Mouse (Mus musculus) liver, embryonic 14 days (tissue): ENCODE measurements around the gene Gamt. TPM values are rescaled to one million over a fixed set of nuclear protein-coding genes. Genes with fewer than 3 reads are reported as not detected.

ENCODE experiments used
- polyA plus RNA-seq: library from polyadenylated mRNA; depleted of rRNA; stranded (reverse); fragments of >200 nt; gene quantifications from 2 replicates; pipeline ENCODE4 v1.2.3, GENCODE M21; 2012; rRNA removed

Gene Gamt
- 31.8 and 38.8 TPM in 2 replicates for polyA plus RNA-seq

GRCm38 (mm10) chr10:80260642-80261584 is at the start of gene Gamt, which contains the start of gene Dazap1:
TSS of gene Gamt (minus strand) at chr10:80261012.
TSS of gene Dazap1 (plus strand) at chr10:80261486.

DNA sequence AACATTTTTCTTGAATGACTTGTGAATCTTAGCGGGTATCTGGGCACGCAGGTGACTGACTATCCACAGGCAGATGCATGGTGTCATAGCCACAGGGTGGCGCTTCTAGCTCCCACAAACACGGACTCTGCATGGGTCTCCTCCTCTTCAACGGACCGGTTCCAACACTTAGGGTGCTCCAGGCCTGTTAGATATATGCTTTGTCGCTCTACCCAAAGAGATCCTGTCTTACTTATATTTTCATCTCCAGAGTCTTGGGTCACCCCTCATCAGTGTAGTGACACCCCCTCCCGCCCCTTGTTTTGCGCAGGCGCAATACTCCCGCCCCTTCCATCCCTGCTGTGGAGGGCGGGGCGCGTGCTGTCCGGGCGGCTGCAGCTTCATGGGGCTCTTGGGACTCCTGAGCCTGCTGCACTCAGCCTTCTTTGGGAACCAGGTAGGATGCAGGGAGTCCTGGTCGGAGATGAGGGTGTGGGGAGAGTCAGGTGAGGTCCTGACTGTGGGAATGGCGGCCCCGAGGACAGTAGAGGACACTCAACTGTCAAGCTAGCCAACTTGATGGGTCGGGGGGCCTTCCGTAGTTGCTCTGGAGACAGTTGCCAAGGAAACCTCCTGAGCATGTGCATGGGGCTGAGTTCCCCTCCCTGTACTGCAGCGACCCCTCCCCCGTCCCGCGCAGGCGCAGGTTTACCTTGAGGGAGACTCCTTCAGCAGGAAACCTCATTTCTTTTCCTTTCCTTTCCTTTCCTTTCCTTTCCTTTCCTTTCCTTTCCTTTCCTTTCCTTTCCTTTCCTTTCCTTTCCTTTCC is 35.0 kb upstream of the Gamt start, which contains the start of gene Apc2:
Gene Apc2 (plus strand): TSS at position 360 of the 808 bp plus-strand sequence.

DNA sequence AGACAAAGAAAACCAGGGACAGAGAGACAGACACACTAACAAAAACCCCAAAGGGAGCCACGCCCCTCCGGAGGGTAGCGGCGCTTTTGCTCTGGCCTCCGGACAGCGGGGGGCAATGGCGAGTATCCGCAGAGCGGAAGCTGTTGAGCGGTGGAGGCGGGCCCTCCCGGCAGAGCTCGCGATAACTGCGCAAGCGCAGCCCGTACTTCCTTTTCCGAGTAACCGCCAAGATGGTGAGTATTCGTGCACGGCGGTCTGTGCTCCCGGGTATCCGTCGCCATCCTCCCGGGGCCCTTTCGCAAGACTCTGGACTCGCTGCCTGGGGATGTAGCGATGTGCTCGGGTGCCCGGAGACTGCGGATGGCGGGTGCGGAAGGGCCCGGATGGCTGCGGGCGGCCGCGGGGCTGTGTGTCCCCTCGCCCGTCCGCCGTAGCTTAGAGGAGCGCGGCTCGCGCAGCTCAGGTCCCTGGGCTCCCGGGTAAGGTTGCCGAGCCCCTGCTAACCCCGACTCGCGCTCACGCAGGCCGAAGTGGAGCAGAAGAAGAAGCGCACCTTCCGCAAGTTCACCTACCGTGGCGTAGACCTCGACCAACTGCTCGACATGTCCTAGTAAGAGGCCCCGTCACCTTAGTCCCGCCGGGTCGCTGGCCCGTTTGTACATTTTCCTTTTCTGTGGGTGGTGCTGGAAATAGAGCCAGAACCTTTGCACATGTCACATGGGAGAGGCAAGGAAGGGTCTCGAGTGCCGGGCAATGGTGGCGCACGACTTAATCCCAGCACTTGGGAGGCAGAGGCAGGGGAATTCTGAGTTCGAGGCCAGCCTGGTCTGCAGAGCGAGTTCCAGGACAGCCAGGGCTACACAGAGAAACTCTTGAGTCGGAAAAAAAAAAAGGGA is 31.7 kb upstream of the Gamt start, which contains the start of gene Rps15:
Gene Rps15 (plus strand): TSS at position 203 of the 896 bp plus-strand sequence.

DNA sequence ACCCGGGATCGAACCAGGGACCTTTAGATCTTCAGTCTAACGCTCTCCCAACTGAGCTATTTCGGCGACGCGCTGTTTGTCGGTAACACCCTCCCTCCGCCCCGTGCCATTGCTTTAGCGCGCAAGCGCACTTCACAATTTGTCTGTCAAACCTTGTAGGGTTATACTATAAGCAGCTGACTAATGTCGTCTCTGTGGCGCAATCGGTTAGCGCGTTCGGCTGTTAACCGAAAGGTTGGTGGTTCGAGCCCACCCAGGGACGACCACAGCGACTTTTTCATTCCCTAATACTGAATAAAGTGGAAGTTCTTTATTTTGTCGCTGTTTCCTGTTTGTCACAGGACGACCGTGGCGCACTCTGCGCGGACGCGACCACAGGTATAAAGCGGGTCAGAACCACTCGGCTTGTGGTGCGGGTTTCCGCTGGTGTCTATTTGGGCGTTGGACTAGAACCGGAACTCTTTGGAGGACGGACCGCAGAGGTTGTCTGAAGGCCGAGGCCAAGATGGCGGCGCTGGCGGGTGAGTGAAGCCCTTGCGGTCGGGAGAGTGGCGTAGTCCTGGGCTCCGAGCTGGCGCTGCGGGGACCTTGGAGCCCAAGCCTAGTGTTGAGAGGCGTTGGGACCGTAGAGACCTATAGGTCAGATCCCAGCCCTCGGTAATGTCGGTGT is 11.7 kb downstream of the Gamt start, which contains the start of gene Ndufs7:
Gene Ndufs7 (plus strand): TSS at position 151 of the 670 bp plus-strand sequence.

DNA sequence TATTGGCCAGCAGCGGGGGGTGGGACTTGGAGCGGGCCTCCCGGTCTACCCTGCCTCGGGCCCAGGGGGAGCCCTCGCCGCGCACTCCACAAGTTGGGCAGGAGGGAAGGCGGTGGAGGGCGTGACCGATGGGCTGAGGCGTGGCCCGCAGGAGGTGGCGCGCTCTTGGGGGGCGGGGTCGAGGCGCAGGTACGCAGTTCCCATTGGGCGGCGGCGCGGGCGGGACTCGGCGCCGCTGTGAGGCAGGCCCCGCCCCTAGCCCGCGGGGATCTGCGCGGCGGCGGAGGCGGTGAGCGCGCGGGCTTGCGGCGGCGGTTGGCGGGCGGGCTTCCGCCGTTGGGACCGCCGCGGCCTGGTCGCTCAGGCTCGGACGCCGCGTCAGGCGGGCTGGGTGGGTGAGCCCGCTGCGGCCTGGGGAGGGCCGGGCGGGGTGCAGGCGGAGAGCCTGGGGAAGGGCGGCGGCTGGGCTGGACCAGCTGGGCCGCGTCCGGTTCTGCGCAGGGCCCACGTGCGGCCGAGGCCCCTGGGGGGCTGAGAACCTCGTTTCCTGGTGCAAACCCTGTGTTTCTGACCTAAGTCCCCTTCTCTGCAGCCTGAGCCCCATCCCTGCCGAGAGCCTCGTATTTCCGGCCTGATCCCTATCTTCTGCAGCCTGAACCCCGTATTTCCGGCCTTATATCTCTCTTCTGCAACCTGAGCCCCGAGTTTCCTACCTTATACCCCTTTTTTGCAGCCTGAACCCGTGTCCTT is 34.2 kb downstream of the Gamt start, which contains the start of gene Mum1:
Gene Mum1 (plus strand): TSS at position 19 of the 750 bp plus-strand sequence.

Other genes starting within 250 kb of the Gamt start
- 17.5 and 19.8 TPM in 2 replicates for gene Arhgap45, start 244.4 kb downstream of the Gamt start, polyA plus RNA-seq
- 118 and 119 TPM in 2 replicates for gene Polr2e, start 221.2 kb downstream of the Gamt start, polyA plus RNA-seq
- gene Gpx4, start 213.8 kb downstream of the Gamt start, polyA plus RNA-seq = 378 and 411 TPM in 2 replicates
- 8.9 and 9.8 TPM in 2 replicates for gene Sbno2, start 155.4 kb downstream of the Gamt start, polyA plus RNA-seq
- 88.1 and 91.3 TPM in 2 replicates for gene Stk11, start 145.2 kb downstream of the Gamt start, polyA plus RNA-seq
- 174 and 199 TPM in 2 replicates for gene Atp5d, start 122.4 kb downstream of the Gamt start, polyA plus RNA-seq
- gene Cbarp, start 120.2 kb downstream of the Gamt start, polyA plus RNA-seq = 1.4 and 1.8 TPM in 2 replicates
- gene Midn, start 112.7 kb downstream of the Gamt start, polyA plus RNA-seq = 8.2 and 9.9 TPM in 2 replicates
- 19.1 and 20.7 TPM in 2 replicates for gene Cirbp, start 95.0 kb downstream of the Gamt start, polyA plus RNA-seq
- 8.6 TPM in 2 replicates for gene 1600002K03Rik, start 88.1 kb downstream of the Gamt start, polyA plus RNA-seq
- 0.37 and 0.46 TPM in 2 replicates for gene Efna2, start 81.5 kb downstream of the Gamt start, polyA plus RNA-seq
- 18.1 and 18.9 TPM in 2 replicates for gene Mum1, start 34.6 kb downstream of the Gamt start, polyA plus RNA-seq
- 170 and 176 TPM in 2 replicates for gene Ndufs7, start 11.9 kb downstream of the Gamt start, polyA plus RNA-seq
- gene Dazap1, start 474 bp upstream of the Gamt start, polyA plus RNA-seq = 77.1 and 86.4 TPM in 2 replicates
- gene Rps15, start 31.4 kb upstream of the Gamt start, polyA plus RNA-seq = 2,101 and 2,143 TPM in 2 replicates
- gene Apc2, start 35.0 kb upstream of the Gamt start, polyA plus RNA-seq = 0.02 and 0.09 TPM in 2 replicates
- gene 2310011J03Rik, start 59.5 kb upstream of the Gamt start, polyA plus RNA-seq = 22.5 and 25.2 TPM in 2 replicates
- 5.6 and 6.8 TPM in 2 replicates for gene Pcsk4, start 68.5 kb upstream of the Gamt start, polyA plus RNA-seq
- gene Reep6, start 68.9 kb upstream of the Gamt start, polyA plus RNA-seq = 18.7 and 23.4 TPM in 2 replicates
- 1.6 and 1.7 TPM in 2 replicates for gene Adamtsl5, start 87.4 kb upstream of the Gamt start, polyA plus RNA-seq
- 0.13 and 0.15 TPM in 2 replicates for gene Plk5, start 95.4 kb upstream of the Gamt start, polyA plus RNA-seq
- 3.0 and 3.5 TPM in 2 replicates for gene Mex3d, start 126.6 kb upstream of the Gamt start, polyA plus RNA-seq
- gene Mbd3, start 138.5 kb upstream of the Gamt start, polyA plus RNA-seq = 77.4 and 79.2 TPM in 2 replicates
- 546 and 582 TPM in 2 replicates for gene Uqcr11, start 145.8 kb upstream of the Gamt start, polyA plus RNA-seq
- 48.7 and 53.7 TPM in 2 replicates for gene Tcf3, start 172.6 kb upstream of the Gamt start, polyA plus RNA-seq
- 0.02 TPM in 2 replicates for gene Onecut3, start 233.8 kb upstream of the Gamt start, polyA plus RNA-seq